Mouse (Mus musculus) embryonic facial prominence, embryonic 15.5 days (tissue): ENCODE results near the gene Slc25a39. TPM values are rescaled to one million over a fixed set of nuclear protein-coding genes. Genes with fewer than 3 reads are reported as not detected.
"Not testable (repeated sequence)": the region's sequence is repeated elsewhere in the genome, so short reads cannot be mapped to it uniquely, and the experiment has no call there.

ENCODE experiments used
- ATAC-seq: fragments of 200-750 bp; cut with Nextera tagmentation; 2 replicates; pipeline ENCODE4 v1.8.0; 2017; ENCODE audit warnings: low read depth, moderate TSS enrichment; ENCODE audit not compliant: insufficient number of reproducible peaks, low FRiP score, low TSS enrichment
- H3K27ac ChIP-seq: fragments of 300-500 bp; sonication (generic); replicated peaks from 2 replicates; pipeline ENCODE4 v1.5.1; 2015; ENCODE audit warnings: mild to moderate bottlenecking, inconsistent platforms
- H3K27me3 ChIP-seq: fragments of 300-500 bp; sonication (generic); 2 replicates; pipeline ENCODE4 v1.6.1; 2015; ENCODE audit warnings: inconsistent platforms
- H3K36me3 ChIP-seq: fragments of 300-500 bp; sonication (generic); 2 replicates; pipeline ENCODE4 v1.6.1; 2015; ENCODE audit warnings: mild to moderate bottlenecking, inconsistent platforms
- H3K4me1 ChIP-seq: fragments of 300-500 bp; sonication (generic); 2 replicates; pipeline ENCODE4 v1.6.1; 2015; ENCODE audit warnings: inconsistent platforms
- H3K4me2 ChIP-seq: fragments of 300-500 bp; sonication (generic); replicated peaks from 2 replicates; pipeline ENCODE4 v1.6.1; 2015; ENCODE audit warnings: mild to moderate bottlenecking, inconsistent platforms
- H3K4me3 ChIP-seq: fragments of 300-500 bp; sonication (generic); replicated peaks from 2 replicates; pipeline ENCODE4 v1.5.1; 2015; ENCODE audit warnings: mild to moderate bottlenecking, inconsistent platforms
- H3K9ac ChIP-seq: fragments of 300-500 bp; sonication (generic); 2 replicates; pipeline ENCODE4 v1.6.1; 2015; ENCODE audit warnings: inconsistent platforms
- H3K9me3 ChIP-seq: fragments of 300-500 bp; sonication (generic); replicated peaks from 2 replicates; pipeline ENCODE4 v1.6.1; 2016; ENCODE audit warnings: inconsistent platforms
- WGBS: fragments of 180-500 bp; shearing (Covaris S2); methylation state at CpG from one replicate; pipeline ENCODE4 v1.1.7; 2015; 5-methylcytosine and 5-hydroxymethylcytosine counted together
- polyA plus RNA-seq: library from polyadenylated mRNA; unstranded; fragments of >200 nt; fragmentation: Nextera tagmentation; extraction: Ambion mirVana; gene quantifications from 2 replicates; pipeline ENCODE4 v1.2.1, GENCODE M21; 2015

Slc25a39 gene
- polyA plus RNA-seq, 1 experiment from 2014 or later: 197 TPM

GRCm38 (mm10) chr11:102389436-102389835, 18.3 kb downstream of the Slc25a39 start:
- not testable (repeated sequence) for H3K36me3 ChIP-seq, H3K27me3 ChIP-seq, H3K27ac ChIP-seq, ATAC-seq, H3K4me2 ChIP-seq, H3K4me3 ChIP-seq, H3K9ac ChIP-seq, H3K9me3 ChIP-seq
- 83% methylated on average over 4 of the region's 5 CpGs for WGBS
- peaks cover 20% of the 10 kb centered on the region for H3K4me1 ChIP-seq

- Histone ChIP-seq H3K9ac (no peak overlapping the region), H3K36me3 (no peaks in the 10 kb centered on the region), H3K27ac (no peak overlapping the region), H3K4me2 (no peak overlapping the region), H3K27me3 (no peaks in the 10 kb centered on the region), H3K4me1 (no peaks in the 10 kb centered on the region), H3K4me3 (no peak overlapping the region), H3K9me3 (no peaks in the 10 kb centered on the region)
- 56% methylated on average over 5 of the region's 5 CpGs for WGBS
- ATAC-seq: no peak
Observed at GRCm38 (mm10) chr11:102386121-102386520, 21.6 kb downstream of the Slc25a39 start.

GRCm38 (mm10) chr11:102385075-102385474, 22.7 kb downstream of the Slc25a39 start:
- no peak for ATAC-seq

GRCm38 (mm10) chr11:102384418-102384817, 23.3 kb downstream of the Slc25a39 start:
- Histone ChIP-seq H3K4me3 (no peak overlapping the region), H3K4me2 (no peak overlapping the region), H3K4me1 (no peaks in the 10 kb centered on the region), H3K9me3 (no peaks in the 10 kb centered on the region), H3K27ac (no peak overlapping the region), H3K9ac (no peak overlapping the region), H3K36me3 (no peaks in the 10 kb centered on the region), H3K27me3 (no peaks in the 10 kb centered on the region)
- WGBS: 47% methylated on average over 2 of the region's 2 CpGs
- ATAC-seq: no peak

More at GRCm38 (mm10) chr11:102385075-102385474, 22.7 kb downstream of the Slc25a39 start:
- no peaks in the 10 kb centered on the region for H3K27me3 ChIP-seq
- WGBS: 58% methylated on average over 3 of the region's 4 CpGs
- H3K4me2 ChIP-seq: no peak overlapping the region
- H3K4me1 ChIP-seq: no peaks in the 10 kb centered on the region
- no peaks in the 10 kb centered on the region for H3K36me3 ChIP-seq
- H3K9ac ChIP-seq: no peak overlapping the region
- H3K4me3 ChIP-seq: no peak overlapping the region
- no peaks in the 10 kb centered on the region for H3K9me3 ChIP-seq
- H3K27ac ChIP-seq: no peak overlapping the region

- Histone ChIP-seq H3K4me2 (no peak overlapping the region), H3K36me3 (no peaks in the 10 kb centered on the region), H3K4me3 (no peak overlapping the region), H3K27me3 (no peaks in the 10 kb centered on the region), H3K4me1 (no peaks in the 10 kb centered on the region), H3K9ac (no peak overlapping the region), H3K27ac (no peak overlapping the region), H3K9me3 (no peaks in the 10 kb centered on the region)
- 85% methylated on average over 1 of the region's 1 CpGs for WGBS
- no peak for ATAC-seq
Observed at GRCm38 (mm10) chr11:102383365-102384136, 24.2 kb downstream of the Slc25a39 start.

DNA sequence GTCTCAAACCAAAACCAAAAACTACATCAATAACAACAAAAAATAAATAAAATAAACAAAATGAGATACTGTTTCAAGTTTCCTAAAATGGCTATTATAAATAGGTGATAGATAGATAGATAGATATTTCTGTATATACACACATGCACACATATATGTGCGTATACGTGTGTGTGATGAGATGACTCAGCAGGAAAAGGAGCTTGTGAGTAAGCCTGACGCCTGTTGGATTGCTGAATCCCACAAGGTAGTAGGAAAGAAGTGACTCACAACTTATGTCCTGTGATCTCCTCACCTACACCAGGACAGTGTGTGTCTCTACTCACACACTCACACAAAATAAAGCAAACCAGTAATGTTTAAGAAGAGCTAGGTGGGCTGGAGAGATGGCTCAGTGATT, 25.0 kb downstream of the Slc25a39 start:
- H3K9me3 ChIP-seq: no peaks in the 10 kb centered on the region
- no peaks in the 10 kb centered on the region for H3K36me3 ChIP-seq
- 80% methylated on average over 3 of the region's 3 CpGs for WGBS
- no peak for ATAC-seq
- no peak overlapping the region for H3K4me2 ChIP-seq
- no peak overlapping the region for H3K9ac ChIP-seq
- no peak overlapping the region for H3K4me3 ChIP-seq
- no peaks in the 10 kb centered on the region for H3K4me1 ChIP-seq
- no peaks in the 10 kb centered on the region for H3K27me3 ChIP-seq
- H3K27ac ChIP-seq: no peak overlapping the region

GRCm38 (mm10) chr11:102381341-102382100, 26.2 kb downstream of the Slc25a39 start:
- H3K27ac ChIP-seq: no peak overlapping the region
- no peaks in the 10 kb centered on the region for H3K36me3 ChIP-seq
- no peaks in the 10 kb centered on the region for H3K9me3 ChIP-seq
- ATAC-seq: no peak
- peaks cover 2% of the 10 kb centered on the region; the same call in 1 of the 2 replicates for H3K4me1 ChIP-seq
- no peak overlapping the region for H3K9ac ChIP-seq
- WGBS: 27% methylated on average over 4 of the region's 4 CpGs
- no peak overlapping the region for H3K4me2 ChIP-seq
- no peak overlapping the region for H3K4me3 ChIP-seq
- no peaks in the 10 kb centered on the region for H3K27me3 ChIP-seq

- Histone ChIP-seq H3K4me1 (peaks cover 16% of the 10 kb centered on the region), H3K4me2 (no peak overlapping the region), H3K27ac (no peak overlapping the region), H3K27me3 (no peaks in the 10 kb centered on the region), H3K9ac (no peak overlapping the region), H3K4me3 (no peak overlapping the region), H3K36me3 (no peaks in the 10 kb centered on the region), H3K9me3 (no peaks in the 10 kb centered on the region)
- ATAC-seq: no peak
- 67% methylated on average over 5 of the region's 5 CpGs for WGBS
Observed at GRCm38 (mm10) chr11:102380091-102380490, 27.7 kb downstream of the Slc25a39 start.

DNA sequence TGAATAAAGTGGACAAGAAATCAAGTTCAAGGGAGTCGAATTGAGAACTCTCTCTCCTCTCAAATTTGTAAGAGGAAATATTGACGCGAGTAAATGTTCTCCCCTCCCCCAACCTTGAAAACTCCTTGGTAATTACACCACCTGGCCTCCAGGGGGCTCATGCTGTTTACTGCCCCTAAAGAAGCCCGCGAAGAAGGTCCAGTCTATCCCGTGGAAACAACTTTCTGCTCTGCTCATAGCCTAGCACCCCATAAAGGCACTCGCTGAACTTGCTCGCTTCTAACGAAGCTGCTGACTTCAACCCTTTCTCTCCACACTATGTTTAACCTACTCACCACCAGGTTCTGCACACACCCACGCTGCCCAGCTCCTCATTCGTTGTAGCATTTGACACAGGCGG, 30.6 kb downstream of the Slc25a39 start:
- Histone ChIP-seq H3K9ac (no peak overlapping the region), H3K4me1 (peaks cover 16% of the 10 kb centered on the region), H3K4me2 (no peak overlapping the region), H3K4me3 (no peak overlapping the region), H3K9me3 (no peaks in the 10 kb centered on the region), H3K36me3 (no peaks in the 10 kb centered on the region), H3K27ac (no peak overlapping the region), H3K27me3 (no peaks in the 10 kb centered on the region; the same call in 1 of the 2 replicates)
- WGBS: 60% methylated on average over 12 of the region's 12 CpGs
- ATAC-seq: no peak

DNA sequence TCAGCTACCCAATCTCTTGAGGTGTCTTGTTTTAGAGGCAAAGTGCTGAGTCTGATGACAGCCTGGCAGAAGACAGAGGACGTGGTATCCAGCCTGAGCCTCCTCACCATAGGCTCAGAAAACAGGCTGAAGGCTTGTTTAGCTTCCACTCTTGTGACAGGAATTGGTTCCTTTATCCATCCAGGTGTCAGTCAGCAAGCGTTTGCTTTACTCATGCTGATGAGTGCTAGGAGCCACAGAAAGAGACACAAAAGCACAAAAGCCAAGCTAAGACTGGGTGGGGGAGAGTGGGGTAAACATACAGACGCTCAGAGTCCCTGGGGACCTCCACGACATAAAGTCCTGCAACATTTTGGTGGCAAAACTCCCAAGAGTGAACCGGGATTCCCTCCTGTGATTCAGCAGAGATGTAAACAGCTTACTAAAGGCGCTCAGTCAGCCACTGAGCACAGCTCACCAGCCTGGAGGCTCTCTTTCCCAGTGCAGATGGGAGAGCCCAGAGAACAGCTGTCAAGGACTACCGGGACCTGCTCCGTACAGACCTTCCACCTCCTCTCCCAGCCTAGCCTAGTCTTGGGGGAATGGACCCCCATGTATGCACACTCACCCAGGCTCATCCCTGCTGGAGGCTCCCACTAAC, 31.4 kb downstream of the Slc25a39 start:
- Histone ChIP-seq H3K4me1 (peaks cover 16% of the 10 kb centered on the region), H3K27ac (no peak overlapping the region), H3K4me3 (no peak overlapping the region), H3K9ac (no peak overlapping the region), H3K36me3 (no peaks in the 10 kb centered on the region), H3K9me3 (no peaks in the 10 kb centered on the region), H3K27me3 (no peaks in the 10 kb centered on the region; the same call in 1 of the 2 replicates), H3K4me2 (peak overlapping the region; percentile 40; the same call in 1 of the 2 replicates)
- peak; percentile 66; the same call in 1 of the 2 replicates for ATAC-seq
- WGBS: 10% methylated on average over 8 of the region's 8 CpGs
